Mouse (Mus musculus) bone marrow, adult 2 months (tissue): ENCODE measurements around the gene Wscd2.
"Not testable (repeated sequence)": the region's sequence is repeated elsewhere in the genome, so short reads cannot be mapped to it uniquely, and the experiment has no call there.

Source experiments
- CTCF ChIP-seq: fragments of 200-500 bp; IDR thresholded peaks from 2 replicates; pipeline ENCODE4 v1.5.1; 2011; ENCODE audit warnings: low read length, control low read depth; ENCODE audit not compliant: control insufficient read depth, insufficient read depth
- POLR2A ChIP-seq: fragments of 200-500 bp; IDR thresholded peaks from 2 replicates; pipeline ENCODE4 v1.6.1; 2011; ENCODE audit warnings: low read depth, mild to moderate bottlenecking, control low read depth, low read length, borderline replicate concordance; ENCODE audit not compliant: control insufficient read depth

GRCm38 (mm10) chr5:113585619-113586457 is 95.7 kb downstream of the Wscd2 start:
- not testable (repeated sequence) for TF ChIP-seq CTCF, POLR2A
